Mouse (Mus musculus) stomach, postnatal 0 days (tissue): ENCODE results near the gene Gad1. TPM values are rescaled to one million over a fixed set of nuclear protein-coding genes. Genes with fewer than 3 reads are reported as not detected.

Experiments
- ATAC-seq: fragments of 200-750 bp; cut with Nextera tagmentation; 2 replicates; pipeline ENCODE4 v1.8.0; 2017; ENCODE audit not compliant: low FRiP score, low TSS enrichment
- DNase-seq: peaks from one replicate; pipeline ENCODE4 v3.0.0-alpha.2; 2016; ENCODE audit warnings: low spot score
- H3K27ac ChIP-seq: fragments of 300-500 bp; sonication (generic); replicated peaks from 2 replicates; pipeline ENCODE4 v1.5.1; 2014; ENCODE audit warnings: mild to moderate bottlenecking, control low read depth
- H3K27me3 ChIP-seq: fragments of 300-500 bp; sonication (generic); 2 replicates; pipeline ENCODE4 v1.6.1; 2014; ENCODE audit warnings: low read length; ENCODE audit not compliant: control insufficient read depth, insufficient read depth
- H3K36me3 ChIP-seq: fragments of 300-500 bp; sonication (generic); 2 replicates; pipeline ENCODE4 v1.6.1; 2014; ENCODE audit warnings: low read length, mixed read lengths; ENCODE audit not compliant: control insufficient read depth, insufficient read depth
- H3K4me1 ChIP-seq: fragments of 300-500 bp; sonication (generic); replicated peaks from 2 replicates; pipeline ENCODE4 v1.6.1; 2014; ENCODE audit warnings: antibody characterized with exemption; ENCODE audit not compliant: control insufficient read depth, insufficient read depth
- H3K4me2 ChIP-seq: fragments of 300-500 bp; sonication (generic); replicated peaks from 2 replicates; pipeline ENCODE4 v1.6.1; 2014; ENCODE audit warnings: low read depth, mild to moderate bottlenecking, control low read depth, moderate library complexity
- H3K4me3 ChIP-seq: fragments of 300-500 bp; sonication (generic); 2 replicates; pipeline ENCODE4 v1.5.1; 2014; ENCODE audit warnings: low read depth, low read length, control low read depth
- H3K9ac ChIP-seq: fragments of 300-500 bp; sonication (generic); 2 replicates; pipeline ENCODE4 v1.6.1; 2014; ENCODE audit warnings: mild to moderate bottlenecking, low read length, control low read depth, mixed read lengths
- H3K9me3 ChIP-seq: fragments of 300-500 bp; sonication (generic); 2 replicates; pipeline ENCODE4 v1.6.1; 2016; ENCODE audit warnings: low read length; ENCODE audit not compliant: control insufficient read depth
- CTCF ChIP-seq: IDR thresholded peaks from 2 replicates; pipeline ENCODE4 v1.5.1; 2016; ENCODE audit warnings: antibody characterized with exemption, low read depth, mild to moderate bottlenecking, moderate library complexity
- EP300 ChIP-seq: optimal IDR thresholded peaks from 2 replicates; pipeline ENCODE3; 2016; ENCODE audit warnings: antibody characterized with exemption
- WGBS: fragments of 180-500 bp; shearing (Covaris S2); extraction: QIAGEN DNeasy Blood & Tissue Kit; methylation state at CpG from one replicate; pipeline ENCODE4 v1.1.7; 2014; 5-methylcytosine and 5-hydroxymethylcytosine counted together
- polyA plus RNA-seq: library from polyadenylated mRNA; unstranded; fragments of >200 nt; fragmentation: Nextera tagmentation; extraction: Ambion mirVana; gene quantifications from 2 replicates; pipeline ENCODE4 v1.2.1, GENCODE M21; 2015

The Gad1 gene
- polyA plus RNA-seq, 1 experiment from 2014 or later: 0.02 TPM

DNA sequence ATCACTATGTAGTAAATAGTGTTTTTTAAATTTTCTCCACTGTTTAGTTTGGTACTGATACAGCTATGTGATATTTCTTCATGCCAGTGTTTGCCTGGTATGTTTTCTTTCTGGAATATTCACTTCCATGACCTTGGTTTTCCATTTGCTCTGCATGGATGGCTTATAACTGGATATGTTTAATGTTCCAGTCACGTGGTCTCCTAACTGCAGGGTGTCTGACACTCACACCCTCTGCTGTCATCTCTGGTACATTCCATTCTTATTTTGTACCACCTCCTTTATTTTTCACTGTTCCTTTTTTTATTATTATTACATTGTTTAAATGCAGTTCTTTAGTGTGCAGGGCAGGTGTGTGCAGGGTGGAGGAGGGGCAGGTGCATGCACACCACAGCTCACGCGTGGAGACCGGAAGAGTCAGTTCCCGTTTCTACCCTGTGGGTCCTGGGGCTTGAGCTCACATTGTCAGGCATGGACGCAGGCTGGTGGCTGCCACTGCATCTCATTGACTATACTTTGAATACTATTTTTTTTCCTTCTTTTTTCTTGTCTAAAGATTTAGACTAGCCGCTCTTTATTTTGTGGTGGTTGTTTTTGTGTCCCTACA, 62.0 kb downstream of the Gad1 start:
- no peak overlapping the region for H3K4me3 ChIP-seq
- H3K27me3 ChIP-seq: no peaks in the 10 kb centered on the region
- ATAC-seq: no peak
- H3K27ac ChIP-seq: no peak overlapping the region
- no peak for DNase-seq
- TF ChIP-seq EP300: no peak
- no peak for TF ChIP-seq CTCF
- no peak overlapping the region for H3K9ac ChIP-seq
- WGBS: 77% methylated on average over 7 of the region's 7 CpGs
- no peaks in the 10 kb centered on the region for H3K4me1 ChIP-seq
- no peak overlapping the region for H3K4me2 ChIP-seq
- no peaks in the 10 kb centered on the region for H3K36me3 ChIP-seq
- no peaks in the 10 kb centered on the region for H3K9me3 ChIP-seq

DNA sequence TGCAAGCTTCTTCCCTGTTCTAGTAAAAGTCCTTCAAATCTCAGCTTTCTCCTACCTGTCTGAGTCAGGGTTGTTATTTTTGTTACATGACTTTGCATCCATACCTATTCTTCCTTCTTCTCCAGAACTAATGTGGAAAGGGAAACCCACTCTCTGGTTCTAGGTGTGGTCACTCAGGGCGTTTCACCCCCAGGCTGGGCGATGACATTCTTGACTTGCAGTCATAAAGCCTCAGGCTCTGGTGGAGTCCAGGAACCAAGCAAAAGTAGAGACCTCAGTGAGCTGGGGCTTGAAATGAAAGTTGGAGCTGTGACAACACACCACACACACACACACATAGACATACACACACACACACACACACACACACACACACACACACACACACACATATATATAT, 63.2 kb downstream of the Gad1 start:
- Histone ChIP-seq H3K27ac (no peak overlapping the region), H3K36me3 (no peaks in the 10 kb centered on the region), H3K4me3 (no peak overlapping the region), H3K9ac (no peak overlapping the region), H3K27me3 (no peaks in the 10 kb centered on the region), H3K4me1 (no peaks in the 10 kb centered on the region), H3K4me2 (no peak overlapping the region), H3K9me3 (no peaks in the 10 kb centered on the region)
- DNase-seq: no peak
- 71% methylated on average over 2 of the region's 2 CpGs for WGBS
- no peak for ATAC-seq
- TF ChIP-seq CTCF (no peak), EP300 (no peak)

DNA sequence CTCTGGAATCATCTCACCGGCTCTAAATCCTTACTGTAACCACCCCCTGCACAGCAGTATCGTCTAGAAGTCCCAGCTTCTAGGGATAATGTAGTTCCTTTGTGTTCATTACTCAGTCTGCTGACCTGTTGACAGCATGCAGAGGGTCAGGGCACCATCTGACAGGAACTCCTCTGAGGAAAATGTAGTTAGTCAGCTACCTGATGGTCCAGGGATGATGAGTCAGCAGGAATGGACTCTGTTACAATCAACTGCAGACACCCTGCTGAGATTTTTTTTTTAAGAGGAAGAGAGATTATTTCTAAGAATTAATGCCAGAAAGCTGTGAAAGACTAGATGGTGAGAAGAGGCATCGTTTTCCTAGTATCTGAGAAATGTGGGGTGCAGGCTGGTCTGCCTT, 63.7 kb downstream of the Gad1 start:
- H3K4me2 ChIP-seq: no peak overlapping the region
- 59% methylated on average over 3 of the region's 3 CpGs for WGBS
- H3K36me3 ChIP-seq: no peaks in the 10 kb centered on the region
- DNase-seq (no peak), ATAC-seq (no peak)
- no peaks in the 10 kb centered on the region for H3K9me3 ChIP-seq
- TF ChIP-seq EP300 (no peak), CTCF (no peak)
- no peaks in the 10 kb centered on the region for H3K27me3 ChIP-seq
- H3K4me1 ChIP-seq: no peaks in the 10 kb centered on the region
- H3K4me3 ChIP-seq: no peak overlapping the region
- H3K9ac ChIP-seq: no peak overlapping the region
- no peak overlapping the region for H3K27ac ChIP-seq

DNA sequence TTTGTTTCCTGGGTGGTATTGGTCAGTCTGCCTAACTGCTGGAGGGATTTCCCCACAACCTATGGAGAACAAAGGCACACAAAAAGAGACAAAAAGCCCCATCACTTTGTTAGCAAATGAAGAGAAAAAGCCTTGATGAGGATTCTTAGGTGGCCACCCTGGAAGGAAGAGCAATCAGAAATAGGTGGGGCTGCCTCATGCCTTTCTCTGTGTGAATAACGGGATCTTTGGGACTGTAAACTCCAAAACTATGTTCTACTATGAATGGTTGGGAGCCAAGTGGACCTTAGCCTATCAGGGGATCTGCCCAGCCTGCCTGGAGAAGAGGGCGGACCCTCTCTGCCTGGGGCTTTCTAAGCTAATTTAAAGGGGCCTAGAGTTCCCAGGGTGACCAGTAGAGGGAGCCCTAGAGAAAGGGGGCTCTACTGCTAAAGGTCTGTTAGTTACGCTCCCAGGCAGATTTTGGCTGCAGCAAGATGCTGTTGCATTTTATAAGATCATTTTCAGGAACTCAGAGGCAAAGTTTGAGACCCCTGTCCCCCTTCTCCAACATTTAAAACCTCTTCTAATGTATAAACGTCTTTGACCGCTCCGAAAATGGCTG, 66.5 kb downstream of the Gad1 start:
- no peak overlapping the region for H3K27ac ChIP-seq
- no peaks in the 10 kb centered on the region for H3K27me3 ChIP-seq
- H3K9me3 ChIP-seq: no peaks in the 10 kb centered on the region
- no peak overlapping the region for H3K4me2 ChIP-seq
- no peak overlapping the region for H3K4me3 ChIP-seq
- no peak for ATAC-seq
- no peak overlapping the region for H3K9ac ChIP-seq
- no peaks in the 10 kb centered on the region for H3K4me1 ChIP-seq
- no peak for DNase-seq
- H3K36me3 ChIP-seq: no peaks in the 10 kb centered on the region
- 93% methylated on average over 6 of the region's 6 CpGs for WGBS
- TF ChIP-seq CTCF (peak; percentile 42), EP300 (no peak)

DNA sequence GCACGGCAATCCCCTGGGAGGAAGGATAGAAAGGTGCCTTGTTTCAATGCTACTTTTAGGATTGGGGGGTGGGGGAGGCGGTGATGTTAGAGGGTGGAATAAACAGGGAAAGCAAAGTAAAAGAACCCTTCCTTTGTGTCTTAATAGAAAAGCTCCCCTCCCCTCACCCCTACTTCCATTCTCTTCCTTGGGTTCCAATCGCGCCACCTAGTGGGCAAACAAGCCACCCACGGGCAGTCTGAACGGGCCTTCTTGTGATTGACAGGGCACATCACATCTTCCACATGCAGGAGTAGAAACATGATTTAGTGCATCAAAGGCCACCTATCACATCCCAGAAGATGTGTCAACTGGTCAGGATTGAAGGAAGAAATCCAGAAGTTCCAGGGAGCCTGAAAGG, 67.4 kb downstream of the Gad1 start:
- Histone ChIP-seq H3K27ac (no peak overlapping the region), H3K27me3 (no peaks in the 10 kb centered on the region), H3K4me1 (no peaks in the 10 kb centered on the region), H3K9ac (no peak overlapping the region), H3K4me2 (no peak overlapping the region), H3K4me3 (no peak overlapping the region), H3K36me3 (no peaks in the 10 kb centered on the region), H3K9me3 (no peaks in the 10 kb centered on the region)
- WGBS: 24% methylated on average over 6 of the region's 6 CpGs
- ATAC-seq: no peak
- DNase-seq: peak; percentile 34
- peak; percentile 69 for TF ChIP-seq CTCF
- TF ChIP-seq EP300: no peak

DNA sequence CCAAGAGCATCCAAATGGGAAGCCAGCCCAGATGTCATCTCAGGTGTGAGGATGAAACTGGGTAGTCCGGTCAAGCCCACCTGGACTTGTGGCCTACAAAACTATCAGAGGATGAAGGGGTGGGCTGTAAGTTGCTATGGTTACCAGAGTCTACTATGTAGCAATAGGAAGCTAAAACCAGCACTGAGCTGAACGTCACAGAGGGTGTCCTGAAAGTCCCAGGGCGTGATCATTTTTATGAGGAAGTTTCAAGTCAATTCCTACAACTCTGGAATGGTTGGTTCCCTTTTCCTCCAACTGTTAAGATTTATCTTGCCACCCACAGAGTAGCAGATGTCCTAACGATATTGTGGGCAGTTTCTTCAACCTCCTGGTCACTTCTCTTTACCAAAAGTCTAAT, 69.4 kb downstream of the Gad1 start:
- TF ChIP-seq EP300: no peak
- H3K36me3 ChIP-seq: no peaks in the 10 kb centered on the region
- H3K27me3 ChIP-seq: no peaks in the 10 kb centered on the region
- H3K4me2 ChIP-seq: no peak overlapping the region
- ATAC-seq (no peak), DNase-seq (no peak)
- H3K4me3 ChIP-seq: no peak overlapping the region
- H3K9ac ChIP-seq: no peak overlapping the region
- WGBS: 66% methylated on average over 4 of the region's 4 CpGs
- no peaks in the 10 kb centered on the region for H3K9me3 ChIP-seq
- H3K27ac ChIP-seq: no peak overlapping the region
- no peaks in the 10 kb centered on the region for H3K4me1 ChIP-seq
